Mouse (Mus musculus): ENCODE measurements around the gene Fhod1.

Gene Fhod1

DNA sequence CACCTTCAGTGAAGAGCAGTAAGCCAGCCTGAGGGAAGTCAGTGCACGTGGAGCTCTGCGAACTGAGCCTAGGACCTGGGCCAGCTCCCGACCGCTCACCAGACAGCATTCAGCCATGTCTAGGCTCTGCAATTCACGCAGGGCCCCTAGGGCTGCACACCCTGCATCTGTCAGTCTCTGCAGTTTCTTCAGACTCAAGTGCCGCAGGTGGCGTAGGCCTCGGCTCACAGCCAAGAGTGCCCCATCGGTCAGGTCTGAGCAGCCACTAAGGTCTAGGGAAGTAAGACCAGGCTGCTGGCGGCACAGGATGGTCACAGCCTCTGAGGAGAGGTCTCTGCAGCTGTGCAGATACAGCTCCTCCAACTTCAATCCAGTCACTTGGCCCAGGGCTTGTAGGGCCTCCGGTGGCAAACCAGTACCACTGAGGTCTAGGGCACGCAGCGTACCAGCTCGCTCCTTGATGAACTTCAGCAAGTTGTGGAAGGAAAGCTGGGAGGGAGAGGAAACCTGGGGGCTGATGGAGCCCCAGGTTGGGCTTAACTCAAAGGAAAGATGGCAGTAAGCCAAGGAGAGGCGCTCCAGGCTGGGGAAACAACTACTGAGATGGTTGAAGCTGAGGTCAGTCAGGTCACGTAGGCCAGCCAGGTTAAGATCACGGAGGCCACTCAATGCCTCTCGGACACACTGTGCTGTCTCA, 32.5 kb downstream of the Fhod1 start:
- no peak for DNase-seq (ENCODE audit: low spot score)

DNA sequence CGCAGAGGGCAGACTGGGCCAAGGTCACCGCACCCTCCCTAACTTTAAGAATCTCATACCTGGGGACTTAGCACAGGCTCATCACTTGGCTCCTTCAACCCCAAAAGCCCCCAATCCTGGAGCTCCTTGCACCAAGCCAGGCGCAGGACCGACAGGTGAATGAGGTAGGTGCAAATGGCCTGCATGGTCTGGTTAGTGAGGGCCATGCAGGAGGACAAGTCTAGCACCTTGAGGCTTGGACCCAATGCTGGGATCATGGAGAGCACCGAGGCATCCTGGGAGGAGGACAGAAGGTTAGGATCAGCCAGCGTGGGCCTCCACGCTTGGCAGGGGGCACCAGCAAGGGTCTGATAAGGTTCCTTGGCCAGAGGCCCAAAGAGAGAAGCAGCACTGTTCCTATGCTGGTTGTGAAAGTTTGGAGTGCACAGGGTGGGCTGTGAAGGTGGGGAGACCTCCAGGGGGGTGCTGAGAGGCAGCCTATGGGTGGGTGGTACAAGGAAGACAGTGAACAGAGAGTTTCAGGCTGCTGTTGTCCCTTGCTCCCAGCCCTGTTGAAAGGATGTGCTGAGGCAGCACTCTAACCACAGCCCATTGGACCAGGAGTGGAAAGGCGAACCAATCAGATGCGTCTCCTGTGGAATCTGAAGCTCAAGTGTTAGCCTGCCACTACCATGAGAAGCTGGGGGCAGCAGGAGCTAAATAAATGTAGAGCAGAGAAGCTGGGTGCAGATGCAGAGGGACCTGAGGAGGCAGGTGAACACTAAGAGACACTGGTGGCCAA, 33.9 kb downstream of the Fhod1 start:
- DNase-seq (ENCODE audit: low spot score): no peak

DNA sequence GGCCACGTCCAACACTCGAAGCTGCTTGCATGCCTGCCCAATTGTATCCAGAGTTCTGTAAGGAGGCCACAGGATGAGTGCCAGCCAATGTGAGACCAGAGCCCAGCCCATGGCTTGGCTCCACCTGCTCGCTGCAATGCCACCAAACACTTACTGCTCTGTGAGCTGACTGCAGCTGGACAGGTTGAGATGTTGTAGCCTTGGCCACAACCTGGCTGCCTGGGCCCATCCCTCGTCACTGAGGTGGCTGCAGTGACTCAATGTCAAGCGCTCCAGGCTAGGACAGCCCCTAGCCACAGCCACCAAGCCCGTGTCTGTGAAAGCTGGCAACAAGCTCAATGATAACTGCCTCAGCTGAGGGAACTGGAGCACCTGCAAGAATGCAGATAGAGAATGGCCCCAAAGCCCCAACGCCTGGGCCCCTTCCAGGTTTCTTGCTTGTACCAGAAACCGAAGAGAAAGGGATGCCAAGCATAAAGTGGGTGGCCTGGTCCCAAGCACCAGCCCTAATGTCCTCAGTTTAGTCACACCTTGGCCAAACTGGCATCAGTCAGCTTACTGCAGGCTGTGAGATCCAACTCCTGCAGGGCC, 34.8 kb downstream of the Fhod1 start:
- no peak for DNase-seq (ENCODE audit: low spot score)

DNA sequence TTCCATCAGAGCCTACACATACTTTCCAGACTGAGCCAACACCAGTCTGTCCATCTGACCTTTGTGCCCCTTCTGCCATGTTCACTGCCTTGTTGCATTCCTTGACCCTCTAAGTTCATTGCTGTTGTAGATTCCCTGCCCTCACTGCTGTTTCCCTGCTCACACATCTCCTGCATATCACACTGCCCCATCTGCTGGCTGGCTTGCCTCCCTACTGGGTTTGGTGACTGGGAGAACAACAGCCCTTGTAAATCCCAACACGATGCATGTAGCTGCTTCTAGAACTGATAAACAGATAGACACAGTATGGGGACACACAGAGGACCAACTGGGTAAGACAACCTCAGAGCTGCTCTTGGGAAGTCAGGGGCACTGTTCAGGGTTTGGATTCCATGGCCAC, 36.0 kb downstream of the Fhod1 start:
- no peak for DNase-seq (ENCODE audit: low spot score)

DNA sequence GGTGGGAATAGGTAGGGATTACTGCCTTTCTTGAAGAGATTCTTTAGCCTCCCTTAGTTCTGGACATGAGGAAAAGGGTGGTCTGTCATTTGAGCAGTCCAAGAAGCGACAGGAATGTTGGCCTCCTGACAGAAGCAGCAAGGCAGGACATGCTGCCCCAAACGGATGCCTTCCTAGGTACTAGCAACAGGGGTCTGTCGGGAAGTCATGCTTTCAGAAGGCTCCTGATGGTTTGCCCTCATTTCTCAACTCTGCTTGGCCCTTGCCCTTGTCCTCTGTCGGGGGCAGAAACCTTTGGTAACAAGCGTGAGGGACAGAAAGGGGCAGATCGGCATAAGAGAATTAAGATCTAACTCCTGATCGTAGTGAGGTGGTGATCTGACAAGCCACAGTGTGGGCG, 37.6 kb downstream of the Fhod1 start:
- no peak for DNase-seq (ENCODE audit: low spot score)

DNA sequence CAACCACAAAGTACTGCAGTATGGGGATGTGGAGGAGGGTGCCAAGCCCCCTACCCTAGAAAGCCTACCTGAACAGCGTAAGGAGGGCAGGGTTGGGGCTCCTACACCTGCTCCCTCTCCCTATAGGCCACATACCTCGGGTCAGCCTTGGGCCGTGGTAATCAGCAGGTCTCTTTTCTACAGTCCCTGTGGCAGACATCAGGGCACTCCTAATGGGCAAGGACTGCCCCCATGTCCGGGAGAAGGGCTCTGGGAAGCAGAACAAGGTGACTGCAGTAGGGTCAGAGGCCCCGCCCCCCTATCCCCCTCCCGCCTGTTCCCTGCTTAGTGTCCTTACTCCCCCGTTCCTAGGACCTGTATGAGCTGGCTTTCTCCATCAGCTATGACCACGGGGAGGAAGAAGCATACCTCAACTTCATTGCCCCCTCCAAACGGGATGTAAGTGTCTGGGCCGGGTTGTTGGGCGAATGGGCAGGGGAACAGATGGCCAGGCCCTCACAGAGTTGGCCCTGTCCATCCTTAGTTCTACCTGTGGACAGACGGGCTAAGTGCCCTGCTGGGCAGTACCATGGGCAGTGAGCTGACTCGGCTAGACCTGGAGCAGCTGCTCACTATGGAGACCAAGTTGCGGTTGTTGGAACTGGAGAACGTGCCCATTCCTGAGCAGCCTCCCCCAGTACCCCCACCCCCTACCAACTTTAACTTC, 38.5 kb downstream of the Fhod1 start:
- DNase-seq (ENCODE audit: low spot score): no peak

DNA sequence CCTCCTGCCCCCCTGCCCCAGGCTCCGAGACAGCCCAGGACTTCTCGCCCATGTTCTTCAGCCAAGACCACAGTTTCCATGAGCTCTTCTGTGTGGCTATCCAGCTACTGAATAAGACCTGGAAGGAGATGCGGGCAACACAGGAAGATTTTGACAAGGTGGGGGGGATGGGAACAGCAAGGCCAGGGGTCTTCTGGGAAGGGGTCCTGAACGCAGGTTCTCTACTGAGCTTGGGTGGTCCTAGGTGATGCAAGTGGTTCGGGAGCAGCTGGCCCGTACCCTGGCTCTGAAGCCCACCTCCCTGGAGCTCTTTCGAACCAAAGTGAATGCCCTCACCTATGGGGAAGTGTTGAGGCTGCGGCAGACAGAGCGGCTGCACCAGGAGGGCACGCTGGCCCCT, 39.3 kb downstream of the Fhod1 start:
- DNase-seq (ENCODE audit: low spot score): no peak

DNA sequence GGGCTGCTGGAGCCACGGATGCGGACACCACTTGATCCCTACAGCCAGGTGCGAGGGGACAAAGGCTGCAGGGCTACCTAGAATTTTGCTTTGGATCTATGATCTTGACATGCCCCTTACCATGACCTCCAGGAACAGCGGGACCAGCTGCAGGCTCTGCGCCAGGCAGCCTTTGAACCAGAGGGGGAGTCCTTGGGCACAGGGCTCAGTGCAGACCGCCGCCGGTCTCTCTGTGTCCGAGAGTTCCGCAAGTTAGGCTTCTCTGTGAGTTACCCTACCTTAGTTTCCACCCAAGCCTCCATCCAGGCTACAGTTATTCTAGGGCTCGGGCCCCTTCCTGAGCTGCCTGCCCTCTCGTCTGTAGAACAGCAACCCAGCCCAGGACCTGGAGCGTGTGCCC, 40.1 kb downstream of the Fhod1 start:
- DNase-seq (ENCODE audit: low spot score): no peak

DNA sequence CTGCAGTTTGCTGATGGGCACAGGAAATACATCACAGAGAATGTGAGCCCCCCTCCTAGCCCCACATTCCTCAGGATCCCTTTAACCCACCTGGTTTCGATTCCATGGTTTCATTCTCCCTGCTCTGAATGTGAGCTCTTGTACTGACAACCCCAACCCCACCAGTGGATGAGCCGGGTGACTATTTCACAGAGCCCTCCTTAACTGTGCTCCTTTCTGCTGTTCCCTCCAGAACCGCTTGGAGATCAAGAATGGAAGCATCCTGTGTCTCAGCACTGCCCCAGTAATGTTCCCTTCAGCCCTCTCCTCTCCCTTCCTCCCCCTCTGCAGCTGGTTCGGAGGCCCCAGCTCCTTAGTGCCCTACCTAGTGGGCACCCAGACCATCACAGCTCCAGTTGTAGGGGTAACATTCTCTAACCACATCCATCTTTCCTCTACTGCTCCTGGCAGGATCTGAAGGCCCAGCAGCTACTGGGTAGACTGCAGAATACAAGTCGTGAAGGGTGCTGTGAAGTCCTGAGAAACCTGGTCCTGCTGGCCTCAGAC, 41.5 kb downstream of the Fhod1 start:
- DNase-seq (ENCODE audit: low spot score): no peak

DNA sequence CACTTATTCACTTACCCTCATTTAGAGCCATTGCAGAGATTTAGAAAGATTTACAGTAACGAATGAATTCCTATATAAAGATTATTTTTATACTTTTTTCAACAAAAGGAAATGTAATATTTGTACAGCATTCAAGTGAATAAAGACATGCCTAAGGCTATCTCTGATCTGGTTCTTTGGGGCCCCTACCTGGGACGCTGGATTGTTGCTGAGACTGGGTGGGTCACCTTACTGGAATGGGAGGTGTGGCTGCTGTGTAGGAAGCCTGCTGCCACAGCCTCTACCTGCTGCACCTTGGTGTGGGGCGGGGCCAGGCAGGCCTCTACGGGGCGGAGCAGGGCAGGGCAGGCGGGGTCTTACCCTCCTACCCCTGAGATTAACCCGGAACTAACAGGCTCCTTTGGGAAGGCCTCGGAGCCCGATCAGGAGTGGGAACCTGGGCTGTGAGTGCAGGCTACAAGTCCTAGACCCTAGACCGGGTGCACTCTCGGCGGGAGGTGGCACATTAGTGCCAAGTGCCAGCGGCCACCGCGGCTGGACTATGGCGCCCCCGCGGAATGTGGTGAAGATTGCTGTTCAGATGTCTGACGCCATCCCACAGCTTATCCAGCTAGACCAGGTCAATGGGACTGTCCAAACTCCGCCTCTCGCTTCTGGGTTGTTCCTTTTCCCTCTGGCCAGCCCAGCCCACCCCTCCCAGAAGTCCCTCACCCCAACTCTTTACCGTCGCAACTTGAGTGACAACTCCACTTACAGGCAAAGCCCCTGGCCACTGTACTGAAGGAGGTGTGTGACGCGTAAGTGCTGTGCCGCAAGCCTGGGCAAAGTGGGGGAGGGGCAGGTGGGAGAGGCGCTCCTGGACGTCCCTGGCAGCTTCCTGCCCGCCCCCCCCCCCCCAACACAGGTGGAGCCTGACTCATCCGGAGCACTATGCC, 42.3 kb downstream of the Fhod1 start, which contains the start of gene Elmo3:
Elmo3 (plus strand) TSS at position 391 of the 935 bp plus-strand sequence.
- peak; percentile 44 for DNase-seq (ENCODE audit: low spot score)

DNA sequence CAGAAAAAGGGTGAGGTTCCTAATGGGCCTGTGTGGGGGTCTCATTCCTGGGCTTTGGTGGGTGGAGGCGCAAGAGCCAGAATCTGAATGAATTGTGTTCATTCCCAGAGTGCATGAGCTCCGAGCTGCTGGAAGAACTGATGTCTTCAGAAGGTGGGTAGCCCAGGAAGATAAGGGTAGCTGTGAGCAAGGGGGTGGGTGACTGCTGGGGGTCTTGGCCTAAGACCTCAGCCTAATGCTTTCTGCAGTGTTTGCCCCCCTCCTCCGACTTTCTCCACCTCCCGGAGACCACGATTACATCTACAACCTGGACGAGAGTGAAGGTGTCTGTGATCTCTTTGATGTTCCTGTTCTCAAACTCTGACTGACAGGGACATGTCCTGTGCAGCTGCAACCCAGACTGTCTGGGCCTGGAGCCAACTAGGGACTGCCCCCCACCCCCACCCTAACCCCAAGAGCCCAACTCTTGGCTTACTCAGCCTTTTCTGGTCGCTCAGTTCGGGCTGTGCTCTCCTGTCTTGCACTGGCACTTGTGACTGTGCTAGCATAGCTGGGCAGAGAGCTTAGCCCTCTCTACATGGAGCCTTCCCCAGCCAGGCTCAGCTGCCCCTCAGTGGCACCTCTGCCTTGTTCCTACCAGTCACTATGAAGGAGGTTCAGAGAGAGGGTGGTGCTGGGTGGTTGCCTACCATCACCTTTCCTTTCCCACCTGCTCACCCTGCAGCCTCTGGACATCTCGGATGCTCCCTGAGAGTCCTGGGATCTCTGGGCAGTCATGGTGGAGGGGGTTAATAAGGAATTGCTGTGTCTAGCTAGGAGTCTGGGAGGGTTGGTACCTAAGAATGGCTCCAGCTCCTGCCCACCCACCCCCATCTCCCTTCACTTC, 43.2 kb downstream of the Fhod1 start:
- no peak for DNase-seq (ENCODE audit: low spot score)

DNA sequence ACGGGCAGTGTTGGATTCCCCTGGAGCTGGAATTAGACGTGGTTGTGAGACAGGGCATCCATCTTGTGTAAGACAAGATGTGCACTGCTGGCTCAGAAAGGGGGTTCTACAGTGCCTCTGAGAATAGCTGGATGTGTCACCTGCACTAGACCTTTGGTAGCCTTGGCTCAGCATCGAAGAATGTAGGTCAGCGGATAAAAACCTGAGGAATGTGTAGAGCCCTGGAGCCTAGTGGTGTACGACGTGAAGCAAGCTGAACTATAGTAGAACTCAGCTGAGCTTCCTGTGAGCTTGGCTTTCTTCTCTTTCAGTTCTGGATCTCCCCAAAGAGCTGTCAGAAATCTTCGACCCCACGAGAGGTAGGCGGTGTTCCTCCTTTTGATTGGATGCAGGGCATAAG, 43.9 kb downstream of the Fhod1 start:
- no peak for DNase-seq (ENCODE audit: low spot score)

DNA sequence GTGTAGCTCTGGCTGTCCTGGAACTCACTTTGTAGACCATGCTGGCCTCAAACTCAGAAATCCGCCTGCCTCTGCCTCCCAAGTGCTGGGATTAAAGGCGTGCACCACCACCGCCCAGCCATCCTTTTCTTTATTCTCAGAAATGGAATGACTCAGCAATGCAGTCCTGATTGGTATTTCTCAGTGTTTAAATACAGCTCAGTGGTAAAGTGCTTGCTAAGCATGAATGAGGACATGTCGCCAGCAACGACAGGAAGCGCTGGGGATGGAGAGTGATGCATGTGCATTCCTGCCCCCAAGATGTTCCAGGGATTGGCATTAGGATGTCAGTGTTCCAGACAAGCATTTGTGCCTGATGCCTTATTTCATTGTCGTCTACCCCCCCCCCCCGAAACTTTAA, 44.4 kb downstream of the Fhod1 start:
- DNase-seq (ENCODE audit: low spot score): no peak

DNA sequence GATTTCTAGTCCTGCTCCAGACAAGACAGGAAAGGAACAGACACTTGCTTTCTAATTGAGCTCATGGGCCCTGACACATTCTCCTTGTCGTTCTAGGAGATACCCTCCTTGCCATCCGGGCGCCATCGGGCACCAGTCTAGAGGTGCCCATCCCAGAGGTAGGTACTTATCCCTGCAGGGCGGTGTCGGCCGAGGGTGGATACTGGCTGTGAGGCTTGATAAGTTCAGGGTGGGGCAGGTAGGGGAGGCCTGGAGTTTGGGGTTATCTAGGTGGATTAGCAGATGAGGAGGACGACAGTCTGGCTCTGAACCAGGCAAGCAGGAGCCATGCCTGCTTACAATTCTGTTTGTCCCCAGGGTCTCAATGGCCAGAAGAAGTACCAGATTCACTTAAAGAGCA, 47.8 kb downstream of the Fhod1 start:
- no peak for DNase-seq (ENCODE audit: low spot score)

DNA sequence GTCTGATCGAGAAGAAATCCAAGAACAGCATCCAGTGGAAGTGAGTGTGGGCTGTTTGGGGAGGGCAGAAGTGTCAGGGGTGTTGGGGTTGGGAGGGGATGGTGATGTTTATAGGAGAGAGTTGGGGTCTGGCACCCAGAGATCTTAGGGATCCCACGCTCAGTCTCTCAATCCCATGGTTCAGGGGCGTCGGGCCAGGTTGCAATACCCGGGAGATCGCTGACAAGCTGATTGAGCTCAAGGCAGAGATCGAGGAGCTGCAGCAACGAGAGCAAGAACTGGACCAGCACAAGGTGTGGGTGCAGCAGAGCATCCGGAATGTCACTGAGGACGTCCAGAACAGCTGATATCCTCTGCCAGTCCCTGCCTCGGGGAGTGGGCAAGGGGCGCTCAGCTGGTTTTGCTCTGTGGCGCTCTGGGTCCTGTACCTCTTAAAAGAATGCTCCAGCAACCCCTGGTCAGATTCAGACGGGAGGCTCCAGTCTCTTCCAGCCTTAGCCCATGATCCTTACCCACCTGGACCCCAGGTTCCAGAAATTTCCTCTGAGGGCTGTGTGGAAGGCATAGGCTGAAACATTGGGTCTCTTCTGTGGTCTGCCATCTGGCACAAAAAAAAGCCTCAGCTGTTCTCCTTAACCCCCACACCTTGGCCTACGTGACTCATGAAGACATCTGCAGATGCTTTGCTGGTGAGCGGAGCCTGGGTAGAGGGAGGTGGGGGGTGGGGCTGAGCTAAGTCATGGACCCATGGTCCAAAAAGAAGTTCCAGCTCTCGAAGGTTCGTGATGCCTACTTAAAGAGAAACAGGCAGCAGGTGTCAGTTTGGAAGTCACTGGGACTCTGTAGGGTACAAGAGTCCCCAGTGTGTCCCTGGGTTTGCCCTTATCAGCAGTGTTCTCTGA, 49.2 kb downstream of the Fhod1 start:
- DNase-seq (ENCODE audit: low spot score): no peak

DNA sequence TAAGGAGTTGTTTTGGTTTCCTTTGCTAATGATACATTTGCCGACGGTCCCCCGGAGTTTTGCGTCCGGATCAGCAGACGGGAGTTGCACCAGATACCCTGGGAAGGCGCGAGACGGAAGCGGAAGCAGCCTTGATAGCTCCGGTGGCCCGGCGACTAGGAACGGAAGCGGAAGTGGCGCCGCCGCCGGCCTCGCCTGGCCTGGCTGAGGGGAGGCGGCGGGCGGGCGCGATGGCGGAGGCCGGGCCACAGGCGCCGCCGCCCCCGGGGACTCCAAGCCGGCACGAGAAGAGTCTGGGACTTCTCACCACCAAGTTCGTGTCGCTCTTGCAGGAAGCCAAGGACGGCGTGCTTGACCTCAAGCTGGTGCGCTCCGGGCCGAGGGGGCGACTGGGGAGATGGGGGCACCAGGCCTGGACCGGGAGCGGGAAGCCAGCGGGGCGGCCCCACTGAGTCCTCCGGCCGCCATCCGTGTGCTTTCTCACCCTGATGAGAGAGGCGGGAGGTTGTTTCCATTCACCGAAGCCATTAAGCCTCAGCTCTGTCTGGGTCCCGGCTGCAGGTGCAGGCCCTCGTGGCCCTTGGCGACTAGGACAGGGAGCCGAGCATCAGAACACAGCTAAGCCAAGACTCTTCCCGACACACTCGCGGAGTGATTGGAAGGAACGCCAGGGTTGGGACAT, 50.1 kb downstream of the Fhod1 start, which contains the start of gene E2f4:
E2f4 (plus strand) TSS at position 153 of the 682 bp plus-strand sequence.
- DNase-seq (ENCODE audit: low spot score): peak; percentile 92

DNA sequence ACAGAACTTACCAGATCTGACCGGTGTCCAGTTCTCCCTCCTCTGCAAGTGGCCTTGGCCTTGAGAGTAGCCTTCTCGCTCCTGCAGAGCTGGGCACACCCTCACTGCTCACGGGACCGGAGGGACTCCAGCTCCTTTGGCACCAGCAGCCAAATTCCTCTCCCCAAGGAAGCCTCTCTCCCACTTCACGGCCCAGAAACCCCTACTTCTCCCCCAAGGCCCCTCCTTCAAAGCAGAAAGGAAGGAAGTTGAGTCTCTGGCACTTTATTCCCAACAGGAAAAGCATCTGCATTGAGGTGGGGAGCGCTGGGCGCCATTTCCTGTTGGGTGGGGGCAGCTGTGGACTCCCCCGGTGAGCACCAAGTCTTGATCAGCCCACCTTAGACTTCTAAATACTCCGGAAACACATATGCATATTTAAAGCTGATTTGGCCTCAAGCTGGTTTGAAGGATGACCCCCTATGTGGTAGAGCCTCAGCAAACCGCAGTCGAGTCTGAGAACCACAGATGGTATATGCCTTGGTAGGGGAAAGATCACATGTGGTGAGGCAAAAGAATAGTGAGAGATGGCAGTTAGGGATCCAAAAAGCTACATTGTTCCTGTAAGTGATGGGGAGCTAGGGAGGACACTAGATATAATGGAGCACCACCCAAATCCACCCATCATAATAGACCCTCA, 51.7 kb downstream of the Fhod1 start, which contains the start of gene Exoc3l:
Exoc3l (minus strand) TSS at position 207 of the 679 bp plus-strand sequence.
- DNase-seq (ENCODE audit: low spot score): no peak

DNA sequence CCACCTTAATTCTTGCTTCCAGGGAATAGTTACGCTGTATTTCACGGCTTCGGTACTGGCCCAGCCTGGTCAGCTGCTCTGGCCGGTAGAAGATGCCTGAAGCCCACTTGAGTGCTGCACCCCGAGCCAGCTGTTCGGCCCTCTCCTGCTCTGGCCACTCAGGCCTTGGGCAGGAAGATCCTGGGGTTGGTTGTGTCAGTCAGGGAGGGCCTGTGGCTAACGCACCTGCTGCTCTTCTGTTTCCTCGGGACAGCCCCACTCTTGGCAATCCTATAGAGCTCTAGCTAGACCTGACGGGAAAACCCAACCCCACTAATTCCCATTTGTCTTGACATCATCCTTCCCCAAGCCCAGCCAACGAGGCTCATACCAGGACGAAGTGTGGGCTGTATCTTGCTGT, 52.5 kb downstream of the Fhod1 start:
- DNase-seq (ENCODE audit: low spot score): no peak
